Mouse (Mus musculus) heart, embryonic 11.5 days (tissue): Measurements from ENCODE around the gene Tnni3k. TPM values are rescaled to one million over a fixed set of nuclear protein-coding genes. Genes with fewer than 3 reads are reported as not detected.

Experiments used
- ATAC-seq: fragments of 200-750 bp; cut with Nextera tagmentation; replicated peaks from 2 replicates; pipeline ENCODE4 v1.8.0; 2017; ENCODE audit warnings: moderate library complexity; ENCODE audit not compliant: insufficient number of reproducible peaks, low FRiP score, low TSS enrichment
- H3K27ac ChIP-seq: fragments of 300-500 bp; sonication (generic); 2 replicates; pipeline ENCODE4 v1.5.1; 2014; ENCODE audit warnings: mild to moderate bottlenecking, low read depth, low read length
- H3K27me3 ChIP-seq: fragments of 300-500 bp; sonication (generic); 2 replicates; pipeline ENCODE4 v1.6.1; 2014; ENCODE audit warnings: mild to moderate bottlenecking, low read length, mixed read lengths; ENCODE audit not compliant: control insufficient read depth, insufficient read depth
- H3K36me3 ChIP-seq: fragments of 300-500 bp; sonication (generic); 2 replicates; pipeline ENCODE4 v1.6.1; 2014; ENCODE audit warnings: mild to moderate bottlenecking, low read length, moderate library complexity, mixed read lengths; ENCODE audit not compliant: control insufficient read depth, insufficient read depth
- H3K4me1 ChIP-seq: fragments of 300-500 bp; sonication (generic); 2 replicates; pipeline ENCODE4 v1.6.1; 2014; ENCODE audit warnings: low read length; ENCODE audit not compliant: control insufficient read depth, insufficient read depth
- H3K4me2 ChIP-seq: fragments of 300-500 bp; sonication (generic); 2 replicates; pipeline ENCODE4 v1.6.1; 2014; ENCODE audit warnings: mild to moderate bottlenecking, moderate library complexity
- H3K4me3 ChIP-seq: fragments of 300-500 bp; sonication (generic); 2 replicates; pipeline ENCODE4 v1.5.1; 2014; ENCODE audit warnings: low read depth, low read length
- H3K9ac ChIP-seq: fragments of 300-500 bp; sonication (generic); 2 replicates; pipeline ENCODE4 v1.6.1; 2014; ENCODE audit warnings: mild to moderate bottlenecking, low read depth, low read length, moderate library complexity
- H3K9me3 ChIP-seq: fragments of 300-500 bp; sonication (generic); replicated peaks from 2 replicates; pipeline ENCODE4 v1.6.1; 2016; ENCODE audit warnings: low read length; ENCODE audit not compliant: control insufficient read depth
- whole genome bisulfite sequencing: fragments of 180-500 bp; shearing (Covaris S2); extraction: QIAGEN DNeasy Blood & Tissue Kit; methylation state at CpG from one replicate; pipeline ENCODE4 v1.1.7; 2014; ENCODE audit not compliant: insufficient replicate concordance; 5-methylcytosine and 5-hydroxymethylcytosine counted together
- polyA plus RNA-seq: library from polyadenylated mRNA; unstranded; fragments of >200 nt; fragmentation: Nextera tagmentation; extraction: Ambion mirVana; gene quantifications from 2 replicates; pipeline ENCODE4 v1.2.1, GENCODE M21; 2014

The Tnni3k gene
- polyA plus RNA-seq, 1 experiment from 2014 or later: 33.7 TPM

DNA sequence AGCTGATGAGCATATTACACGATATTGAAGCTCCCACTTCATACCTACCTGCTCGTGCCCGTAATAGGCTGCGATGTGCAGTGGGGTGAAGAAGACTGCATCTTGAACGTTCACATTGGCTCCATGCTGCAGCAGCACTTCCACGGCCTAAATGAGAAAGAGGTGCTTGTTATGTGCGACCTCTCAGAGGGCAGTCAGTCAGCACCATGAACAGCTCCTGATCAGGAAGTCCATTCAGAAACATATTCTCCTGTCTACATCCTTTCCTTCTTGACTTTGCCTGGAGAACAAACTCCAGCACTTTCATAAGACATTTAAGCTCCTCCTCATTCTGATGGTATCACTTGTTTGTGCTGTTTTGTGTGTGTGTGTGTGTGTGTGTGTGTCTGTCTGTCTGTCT is 76.1 kb downstream of the Tnni3k start:
- H3K9ac ChIP-seq: no peak overlapping the region
- H3K27ac ChIP-seq: no peak overlapping the region
- no peak for ATAC-seq
- H3K4me1 ChIP-seq: no peaks in the 10 kb centered on the region
- no peaks in the 10 kb centered on the region for H3K9me3 ChIP-seq
- WGBS: 79% methylated on average over 7 of the region's 7 CpGs
- H3K36me3 ChIP-seq: peaks cover 4% of the 10 kb centered on the region
- H3K4me3 ChIP-seq: no peak overlapping the region
- no peak overlapping the region for H3K4me2 ChIP-seq
- H3K27me3 ChIP-seq: no peaks in the 10 kb centered on the region

DNA sequence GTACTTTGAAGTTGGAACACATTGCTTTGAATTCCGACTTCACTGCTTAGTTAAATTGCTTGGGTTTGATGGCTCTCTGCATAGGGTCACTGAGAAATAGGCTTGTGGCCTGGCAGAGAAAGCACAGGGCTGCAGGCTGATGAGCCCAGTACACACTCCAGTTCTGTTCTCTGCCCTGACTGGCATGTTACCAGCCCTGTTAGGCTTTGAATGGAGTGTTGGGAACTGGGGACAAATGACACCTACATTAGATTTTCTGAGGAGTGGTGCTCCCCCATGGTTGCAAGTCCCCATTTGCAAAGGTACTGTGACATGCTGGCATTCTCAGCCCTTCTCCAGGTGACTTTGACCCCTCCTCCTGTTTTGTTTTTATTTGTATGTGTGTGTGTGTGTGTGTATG is 83.6 kb downstream of the Tnni3k start:
- Histone ChIP-seq H3K4me3 (no peak overlapping the region), H3K36me3 (no peaks in the 10 kb centered on the region), H3K9me3 (no peaks in the 10 kb centered on the region), H3K9ac (no peak overlapping the region), H3K4me1 (no peaks in the 10 kb centered on the region), H3K4me2 (no peak overlapping the region), H3K27ac (no peak overlapping the region), H3K27me3 (no peaks in the 10 kb centered on the region)
- ATAC-seq: no peak
- 78% methylated on average over 1 of the region's 1 CpGs for WGBS

DNA sequence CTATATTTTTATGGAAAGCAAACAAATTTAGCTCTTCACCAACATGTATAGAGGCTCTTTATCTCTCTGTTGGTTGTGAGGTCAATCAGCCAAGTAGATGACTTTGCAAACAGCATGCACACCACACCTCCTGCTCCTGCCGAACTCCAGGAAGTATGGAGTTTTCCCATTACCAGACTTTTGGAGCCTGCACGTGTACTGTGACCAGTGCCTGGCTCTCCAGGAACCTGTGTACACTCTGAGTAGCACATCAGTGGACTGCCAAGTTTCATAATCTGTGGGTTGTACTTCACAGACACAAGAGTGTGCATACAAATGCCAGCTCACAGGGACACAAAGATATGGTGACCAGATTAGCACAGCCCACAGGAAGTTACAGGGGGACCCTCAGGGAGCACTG is 84.2 kb downstream of the Tnni3k start:
- Histone ChIP-seq H3K36me3 (no peaks in the 10 kb centered on the region), H3K4me2 (no peak overlapping the region), H3K27ac (no peak overlapping the region), H3K4me3 (no peak overlapping the region), H3K4me1 (no peaks in the 10 kb centered on the region), H3K27me3 (no peaks in the 10 kb centered on the region), H3K9me3 (no peaks in the 10 kb centered on the region), H3K9ac (no peak overlapping the region)
- no peak for ATAC-seq
- 67% methylated on average over 2 of the region's 2 CpGs for whole genome bisulfite sequencing

DNA sequence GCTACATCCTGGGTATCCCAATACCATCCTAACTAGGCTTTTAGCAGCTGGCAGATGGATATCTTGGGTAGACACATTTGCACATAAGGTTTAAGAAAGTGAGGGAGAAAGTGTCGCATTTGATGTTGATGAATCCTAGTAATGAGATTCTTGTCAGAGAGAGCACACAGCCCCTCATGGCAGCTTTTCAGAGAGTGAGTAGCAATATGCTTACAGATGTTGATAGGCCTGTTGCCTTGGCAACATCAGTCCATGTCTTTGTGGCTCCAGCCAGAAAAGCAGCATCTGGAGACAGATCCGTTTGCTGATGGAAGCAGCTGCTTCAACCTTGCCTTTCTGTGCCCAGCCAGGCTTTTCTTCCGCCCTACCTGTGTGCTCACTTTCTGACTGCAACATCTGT is 93.9 kb downstream of the Tnni3k start:
- ATAC-seq: no peak
- 69% methylated on average over 3 of the region's 3 CpGs for WGBS
- Histone ChIP-seq H3K4me2 (no peak overlapping the region), H3K9me3 (no peaks in the 10 kb centered on the region), H3K4me1 (no peaks in the 10 kb centered on the region), H3K9ac (no peak overlapping the region), H3K27ac (no peak overlapping the region), H3K27me3 (no peaks in the 10 kb centered on the region), H3K4me3 (no peak overlapping the region), H3K36me3 (0 out of 2 replicates have a peak, but pooled peaks cover 2% of the 10 kb centered on the region)

DNA sequence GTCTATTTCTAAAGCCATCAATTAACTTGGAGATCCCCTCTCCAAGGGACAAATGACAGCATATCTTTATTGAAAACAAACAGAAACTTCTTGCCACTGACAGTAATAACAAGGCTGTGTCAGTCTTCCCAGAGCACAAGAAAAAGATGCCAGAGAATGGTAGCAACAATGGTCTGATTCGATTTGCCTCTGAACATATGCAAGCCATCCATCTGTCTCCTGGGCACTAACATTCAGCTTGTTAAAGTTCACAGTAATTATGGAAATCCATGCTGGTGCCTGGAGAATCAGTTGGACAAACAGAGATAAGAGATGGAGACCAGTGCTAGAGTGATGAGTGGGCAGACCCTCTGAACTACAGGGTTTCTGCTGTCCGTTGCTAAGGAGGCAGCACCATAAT is 102.1 kb downstream of the Tnni3k start:
- 65% methylated on average over 2 of the region's 2 CpGs for WGBS
- no peaks in the 10 kb centered on the region for H3K36me3 ChIP-seq

DNA sequence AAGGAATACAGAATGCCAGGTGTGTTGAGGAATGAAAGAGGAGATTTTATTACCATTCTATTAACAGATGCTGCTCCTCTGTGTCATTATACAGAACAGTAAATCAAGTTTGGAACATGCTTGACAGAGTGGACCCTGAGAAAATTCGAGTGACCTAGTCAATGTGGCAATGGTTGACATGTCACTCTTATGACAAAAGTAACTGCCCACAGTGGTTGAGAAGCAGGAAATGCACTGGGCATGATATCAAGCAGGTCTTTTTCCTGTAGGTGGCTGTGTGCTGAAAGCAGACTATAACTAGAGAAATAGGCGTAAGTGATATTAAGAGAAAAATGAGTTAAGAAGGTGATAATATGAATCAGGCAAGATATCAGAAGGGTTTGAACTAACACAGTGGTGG is 105.7 kb downstream of the Tnni3k start:
- ATAC-seq: no peak
- Histone ChIP-seq H3K9me3 (no peaks in the 10 kb centered on the region), H3K36me3 (no peaks in the 10 kb centered on the region), H3K27ac (no peak overlapping the region), H3K27me3 (no peaks in the 10 kb centered on the region), H3K4me1 (no peaks in the 10 kb centered on the region), H3K9ac (no peak overlapping the region), H3K4me3 (no peak overlapping the region), H3K4me2 (no peak overlapping the region)
- 71% methylated on average over 2 of the region's 2 CpGs for WGBS

More for the DNA sequence above, 102.1 kb downstream of the Tnni3k start:
- H3K27me3 ChIP-seq: no peaks in the 10 kb centered on the region
- no peak overlapping the region for H3K4me3 ChIP-seq
- H3K27ac ChIP-seq: no peak overlapping the region
- ATAC-seq: no peak
- no peaks in the 10 kb centered on the region for H3K4me1 ChIP-seq
- no peak overlapping the region for H3K4me2 ChIP-seq
- H3K9me3 ChIP-seq: no peaks in the 10 kb centered on the region
- no peak overlapping the region for H3K9ac ChIP-seq

DNA sequence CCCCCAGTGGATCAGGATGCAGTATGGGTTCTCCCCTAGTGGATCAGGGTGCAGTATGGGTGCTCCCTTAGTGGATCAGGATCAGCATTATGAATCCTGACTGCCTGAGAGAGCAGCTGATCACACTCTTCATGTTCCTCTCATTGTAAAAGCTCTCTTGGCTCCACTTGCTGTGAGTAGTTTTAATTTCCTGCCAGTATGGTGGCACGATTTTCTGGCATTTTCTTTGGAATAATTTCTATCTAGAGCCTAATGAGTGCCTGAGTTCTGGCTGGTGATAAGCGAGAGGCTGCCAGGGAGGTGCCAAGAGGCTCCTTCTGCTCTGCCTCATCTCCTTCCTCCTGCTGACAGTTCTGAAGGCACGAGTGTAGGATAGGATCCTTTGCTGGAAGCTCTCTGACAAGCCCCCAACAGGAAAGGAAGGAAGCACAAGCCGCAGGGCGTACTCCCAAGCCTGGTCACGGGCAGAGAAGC is 109.5 kb downstream of the Tnni3k start:
- Histone ChIP-seq H3K4me1 (no peaks in the 10 kb centered on the region), H3K4me3 (no peak overlapping the region), H3K27ac (no peak overlapping the region), H3K36me3 (no peaks in the 10 kb centered on the region), H3K4me2 (no peak overlapping the region), H3K9me3 (no peaks in the 10 kb centered on the region), H3K9ac (no peak overlapping the region), H3K27me3 (no peaks in the 10 kb centered on the region)
- WGBS: 53% methylated on average over 6 of the region's 6 CpGs
- no peak for ATAC-seq

DNA sequence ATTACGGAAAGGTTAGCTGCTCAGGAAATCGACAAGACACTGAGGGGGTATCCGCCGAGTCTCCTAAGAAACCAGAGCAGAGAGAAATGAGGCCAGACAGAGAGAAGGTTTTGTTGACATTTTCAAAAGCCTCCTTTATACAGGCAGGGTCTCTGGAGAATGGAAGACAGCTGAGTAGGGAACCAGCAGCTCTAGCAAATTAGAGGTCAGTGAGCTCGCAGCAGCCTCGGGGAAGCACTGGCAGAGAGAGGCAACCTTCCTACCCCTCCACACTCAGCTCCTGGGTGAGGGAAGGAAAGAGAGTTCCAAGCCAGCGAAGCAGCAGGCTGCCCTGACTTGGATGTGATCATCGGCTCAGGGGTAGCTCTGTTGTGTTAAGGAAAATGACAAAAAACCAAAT is 127.5 kb downstream of the Tnni3k start:
- H3K27me3 ChIP-seq: no peaks in the 10 kb centered on the region
- H3K9me3 ChIP-seq: no peaks in the 10 kb centered on the region
- no peak overlapping the region for H3K4me3 ChIP-seq
- WGBS: 73% methylated on average over 8 of the region's 8 CpGs
- no peak overlapping the region for H3K27ac ChIP-seq
- H3K36me3 ChIP-seq: no peaks in the 10 kb centered on the region
- no peak for ATAC-seq
- H3K4me1 ChIP-seq: no peaks in the 10 kb centered on the region
- H3K4me2 ChIP-seq: no peak overlapping the region
- no peak overlapping the region for H3K9ac ChIP-seq

DNA sequence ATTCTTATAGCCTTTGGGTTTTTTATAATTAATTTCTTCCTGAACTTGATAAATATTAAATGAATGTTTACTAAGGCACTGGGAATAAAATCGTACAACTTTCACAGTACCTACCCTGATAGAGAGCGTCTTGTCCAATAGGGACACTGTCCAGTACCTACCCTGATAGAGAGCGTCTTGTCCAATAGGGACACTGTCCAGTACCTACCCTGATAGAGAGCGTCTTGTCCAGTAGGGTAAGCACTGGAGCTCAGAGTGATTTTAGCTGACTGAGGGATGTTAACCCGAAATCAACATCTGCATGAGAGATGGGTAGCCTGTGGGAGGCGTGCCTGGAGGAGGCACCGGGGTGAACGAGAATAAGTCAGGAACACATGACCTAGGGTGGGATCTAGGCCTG is 130.3 kb downstream of the Tnni3k start:
- Histone ChIP-seq H3K9ac (no peak overlapping the region), H3K9me3 (no peaks in the 10 kb centered on the region), H3K4me1 (no peaks in the 10 kb centered on the region), H3K27ac (no peak overlapping the region), H3K4me2 (no peak overlapping the region), H3K36me3 (no peaks in the 10 kb centered on the region), H3K4me3 (no peak overlapping the region), H3K27me3 (no peaks in the 10 kb centered on the region)
- WGBS: 84% methylated on average over 8 of the region's 8 CpGs
- no peak for ATAC-seq
